Mouse (Mus musculus) hindbrain, embryonic 14.5 days (tissue): ENCODE results near the gene Mob3b. TPM values are rescaled to one million over a fixed set of nuclear protein-coding genes. Genes with fewer than 3 reads are reported as not detected.

Experiments used
- ATAC-seq: fragments of 200-750 bp; cut with Nextera tagmentation; 2 replicates; pipeline ENCODE4 v1.8.0; 2017; ENCODE audit warnings: moderate number of reproducible peaks, mild to moderate bottlenecking, moderate TSS enrichment, moderate library complexity; ENCODE audit not compliant: low FRiP score
- DNase-seq: peaks from one replicate; pipeline ENCODE4 v3.0.0-alpha.2; 2015; ENCODE audit warnings: low spot score
- H3K27ac ChIP-seq: fragments of 300-500 bp; sonication (generic); 2 replicates; pipeline ENCODE4 v1.5.1; 2014; ENCODE audit warnings: mild to moderate bottlenecking, moderate library complexity
- H3K27me3 ChIP-seq: fragments of 300-500 bp; sonication (generic); 2 replicates; pipeline ENCODE4 v1.6.1; 2014; ENCODE audit warnings: mild to moderate bottlenecking, low read length, mixed read lengths; ENCODE audit not compliant: control insufficient read depth, insufficient read depth
- H3K36me3 ChIP-seq: fragments of 300-500 bp; sonication (generic); replicated peaks from 2 replicates; pipeline ENCODE4 v1.6.1; 2014; ENCODE audit not compliant: control insufficient read depth, insufficient read depth
- H3K4me1 ChIP-seq: fragments of 300-500 bp; sonication (generic); replicated peaks from 2 replicates; pipeline ENCODE4 v1.6.1; 2014; ENCODE audit warnings: antibody characterized with exemption, low read length, mixed read lengths; ENCODE audit not compliant: control insufficient read depth, insufficient read depth
- H3K4me2 ChIP-seq: fragments of 300-500 bp; sonication (generic); replicated peaks from 2 replicates; pipeline ENCODE4 v1.6.1; 2014; ENCODE audit warnings: mild to moderate bottlenecking, moderate library complexity
- H3K4me3 ChIP-seq: fragments of 300-500 bp; sonication (generic); replicated peaks from 2 replicates; pipeline ENCODE4 v1.5.1; 2014; ENCODE audit warnings: mild to moderate bottlenecking, low read length
- H3K9ac ChIP-seq: fragments of 300-500 bp; sonication (generic); 2 replicates; pipeline ENCODE4 v1.6.1; 2014
- H3K9me3 ChIP-seq: fragments of 300-500 bp; sonication (generic); 2 replicates; pipeline ENCODE4 v1.6.1; 2016; ENCODE audit warnings: low read length; ENCODE audit not compliant: control insufficient read depth
- WGBS: fragments of 180-500 bp; shearing (Covaris S2); extraction: QIAGEN DNeasy Blood & Tissue Kit; methylation state at CpG from one replicate; pipeline ENCODE4 v1.1.7; 2014; 5-methylcytosine and 5-hydroxymethylcytosine counted together
- polyA plus RNA-seq: library from polyadenylated mRNA; unstranded; fragments of >200 nt; fragmentation: Nextera tagmentation; extraction: Ambion mirVana; gene quantifications from 2 replicates; pipeline ENCODE4 v1.2.1, GENCODE M21; 2014

Mob3b gene
- polyA plus RNA-seq, 1 experiment from 2014 or later: 4.0 TPM

GRCm38 (mm10) chr4:35173551-35173950, 16.3 kb upstream of the Mob3b start:
- no peak for DNase-seq
- 58% methylated on average over 1 of the region's 1 CpGs for WGBS
- H3K4me3 ChIP-seq: no peak overlapping the region
- H3K36me3 ChIP-seq: no peaks in the 10 kb centered on the region
- H3K27ac ChIP-seq: no peak overlapping the region
- no peak overlapping the region for H3K9ac ChIP-seq
- H3K4me1 ChIP-seq: 0 out of 2 replicates have a peak, but pooled peaks cover 2% of the 10 kb centered on the region
- H3K4me2 ChIP-seq: no peak overlapping the region
- no peaks in the 10 kb centered on the region for H3K9me3 ChIP-seq
- no peaks in the 10 kb centered on the region for H3K27me3 ChIP-seq
- ATAC-seq: no peak

- DNase-seq: no peak
- ATAC-seq: no peak
- Histone ChIP-seq H3K27ac (no peak overlapping the region), H3K4me1 (0 out of 2 replicates have a peak, but pooled peaks cover 2% of the 10 kb centered on the region), H3K9me3 (no peaks in the 10 kb centered on the region), H3K4me2 (no peak overlapping the region), H3K36me3 (no peaks in the 10 kb centered on the region), H3K27me3 (no peaks in the 10 kb centered on the region), H3K4me3 (no peak overlapping the region), H3K9ac (no peak overlapping the region)
- WGBS: 91% methylated on average over 2 of the region's 2 CpGs
Measured at GRCm38 (mm10) chr4:35172471-35172870, 15.2 kb upstream of the Mob3b start.

GRCm38 (mm10) chr4:35169571-35170125, 12.4 kb upstream of the Mob3b start:
- Histone ChIP-seq H3K4me2 (no peak overlapping the region), H3K4me1 (0 out of 2 replicates have a peak, but pooled peaks cover 2% of the 10 kb centered on the region), H3K27me3 (no peaks in the 10 kb centered on the region), H3K9me3 (no peaks in the 10 kb centered on the region), H3K9ac (no peak overlapping the region), H3K36me3 (no peaks in the 10 kb centered on the region), H3K27ac (no peak overlapping the region), H3K4me3 (no peak overlapping the region)
- DNase-seq (no peak), ATAC-seq (no peak)
- WGBS: 76% methylated on average over 13 of the region's 13 CpGs

- 84% methylated on average over 5 of the region's 5 CpGs for WGBS
- Histone ChIP-seq H3K4me2 (no peak overlapping the region), H3K27ac (no peak overlapping the region), H3K4me1 (0 out of 2 replicates have a peak, but pooled peaks cover 2% of the 10 kb centered on the region), H3K27me3 (no peaks in the 10 kb centered on the region), H3K9me3 (no peaks in the 10 kb centered on the region), H3K36me3 (no peaks in the 10 kb centered on the region), H3K9ac (no peak overlapping the region), H3K4me3 (no peak overlapping the region)
- DNase-seq (no peak), ATAC-seq (no peak)
Measured at GRCm38 (mm10) chr4:35167855-35168254, 10.6 kb upstream of the Mob3b start.

- H3K4me3 ChIP-seq: no peak overlapping the region
- H3K9ac ChIP-seq: no peak overlapping the region
- 74% methylated on average over 3 of the region's 3 CpGs for WGBS
- H3K36me3 ChIP-seq: no peaks in the 10 kb centered on the region
- no peak overlapping the region for H3K4me2 ChIP-seq
- H3K27me3 ChIP-seq: no peaks in the 10 kb centered on the region
- 0 out of 2 replicates have a peak, but pooled peaks cover 2% of the 10 kb centered on the region for H3K4me1 ChIP-seq
- DNase-seq (no peak), ATAC-seq (no peak)
- no peaks in the 10 kb centered on the region for H3K9me3 ChIP-seq
- no peak overlapping the region for H3K27ac ChIP-seq
Measured at GRCm38 (mm10) chr4:35165947-35166346, 8.7 kb upstream of the Mob3b start.

- ATAC-seq: no peak
- H3K27ac ChIP-seq: no peak overlapping the region
- WGBS: 89% methylated on average over 2 of the region's 2 CpGs
Measured at GRCm38 (mm10) chr4:35165275-35165674, 8.0 kb upstream of the Mob3b start.

GRCm38 (mm10) chr4:35157815-35158214, 531 bp upstream of the Mob3b start:
- DNase-seq (no peak), ATAC-seq (no peak)
- Histone ChIP-seq H3K4me3 (no peak overlapping the region), H3K9ac (no peak overlapping the region), H3K36me3 (no peaks in the 10 kb centered on the region), H3K9me3 (no peaks in the 10 kb centered on the region), H3K27me3 (peaks cover 14% of the 10 kb centered on the region; the same call in 1 of the 2 replicates), H3K27ac (no peak overlapping the region), H3K4me1 (peaks cover 6% of the 10 kb centered on the region; the same call in 1 of the 2 replicates), H3K4me2 (no peak overlapping the region; the same call in 1 of the 2 replicates)
- WGBS: 68% methylated on average over 11 of the region's 11 CpGs

More at GRCm38 (mm10) chr4:35165275-35165674, 8.0 kb upstream of the Mob3b start:
- Histone ChIP-seq H3K4me2 (no peak overlapping the region), H3K36me3 (no peaks in the 10 kb centered on the region), H3K4me3 (no peak overlapping the region), H3K4me1 (0 out of 2 replicates have a peak, but pooled peaks cover 2% of the 10 kb centered on the region), H3K9ac (no peak overlapping the region), H3K27me3 (no peaks in the 10 kb centered on the region), H3K9me3 (no peaks in the 10 kb centered on the region)
- DNase-seq: no peak

- WGBS: under 1% methylated on average over 26 of the region's 26 CpGs
- H3K9ac ChIP-seq: peak overlapping the region; percentile 43
- ATAC-seq (peak; percentile 63), DNase-seq (no peak)
- peak overlapping the region; percentile 54 for H3K4me3 ChIP-seq
- H3K36me3 ChIP-seq: no peaks in the 10 kb centered on the region
- H3K4me1 ChIP-seq: peaks cover 6% of the 10 kb centered on the region; the same call in 1 of the 2 replicates
- peaks cover 14% of the 10 kb centered on the region; the same call in 1 of the 2 replicates for H3K27me3 ChIP-seq
- H3K4me2 ChIP-seq: peak overlapping the region; percentile 99
- no peak overlapping the region; the same call in 1 of the 2 replicates for H3K27ac ChIP-seq
- no peaks in the 10 kb centered on the region for H3K9me3 ChIP-seq
Measured at GRCm38 (mm10) chr4:35156149-35156611, 1.1 kb downstream of the Mob3b start.

- peak overlapping the region; percentile 54 for H3K4me3 ChIP-seq
- H3K4me2 ChIP-seq: peak overlapping the region; percentile 99
- DNase-seq (no peak), ATAC-seq (no peak)
- no peaks in the 10 kb centered on the region for H3K9me3 ChIP-seq
- H3K27ac ChIP-seq: no peak overlapping the region
- H3K9ac ChIP-seq: no peak overlapping the region
- H3K36me3 ChIP-seq: no peaks in the 10 kb centered on the region
- peaks cover 14% of the 10 kb centered on the region; the same call in 1 of the 2 replicates for H3K27me3 ChIP-seq
- WGBS: 21% methylated on average over 20 of the region's 20 CpGs
- peaks cover 6% of the 10 kb centered on the region; the same call in 1 of the 2 replicates for H3K4me1 ChIP-seq
Measured at GRCm38 (mm10) chr4:35155132-35155922, 2.0 kb downstream of the Mob3b start.
